Mouse (Mus musculus) kidney, adult 11 months (tissue): ENCODE results near the gene Borcs6.
A peak's percentile ranks its signal among the peaks of the same experiment; 100 is the strongest.

Experiments
- DNase-seq: peaks from one replicate; pipeline ENCODE4 v3.0.0; 2022

Borcs6 gene

GRCm38 (mm10) chr11:69090367-69090766 lies 30.9 kb downstream of the Borcs6 start:
- no peak for DNase-seq

GRCm38 (mm10) chr11:69091566-69092385 lies 32.3 kb downstream of the Borcs6 start:
- peak; percentile 24 for DNase-seq

GRCm38 (mm10) chr11:69092386-69092751 lies 32.9 kb downstream of the Borcs6 start:
- DNase-seq: peak; percentile 91

- DNase-seq: peak; percentile 34
Observed at GRCm38 (mm10) chr11:69092871-69093270, 33.4 kb downstream of the Borcs6 start.

- DNase-seq: peak; percentile 30
Observed at GRCm38 (mm10) chr11:69093856-69094255, 34.3 kb downstream of the Borcs6 start.

GRCm38 (mm10) chr11:69094697-69095429 lies 35.3 kb downstream of the Borcs6 start, which contains the start of gene Per1:
Gene Per1 (plus strand): TSS chr11:69095217.
- DNase-seq: peak; percentile 100

GRCm38 (mm10) chr11:69095511-69096231 lies 36.2 kb downstream of the Borcs6 start:
- peak; percentile 46 for DNase-seq

GRCm38 (mm10) chr11:69096360-69096986 lies 37.0 kb downstream of the Borcs6 start:
- DNase-seq: no peak

GRCm38 (mm10) chr11:69096987-69097900 lies 37.7 kb downstream of the Borcs6 start:
- peak; percentile 99 for DNase-seq

- no peak for DNase-seq
Observed at GRCm38 (mm10) chr11:69098039-69098761, 38.7 kb downstream of the Borcs6 start.

GRCm38 (mm10) chr11:69098762-69099091 lies 39.2 kb downstream of the Borcs6 start:
- DNase-seq: peak; percentile 98

GRCm38 (mm10) chr11:69099177-69099914 lies 39.8 kb downstream of the Borcs6 start:
- peak; percentile 72 for DNase-seq

GRCm38 (mm10) chr11:69099915-69100345 lies 40.4 kb downstream of the Borcs6 start:
- DNase-seq: peak; percentile 87

- DNase-seq: peak; percentile 30
Observed at GRCm38 (mm10) chr11:69100639-69101360, 41.3 kb downstream of the Borcs6 start.

GRCm38 (mm10) chr11:69101604-69102402 lies 42.3 kb downstream of the Borcs6 start:
- DNase-seq: peak; percentile 17

GRCm38 (mm10) chr11:69102403-69102725 lies 42.8 kb downstream of the Borcs6 start:
- DNase-seq: no peak

GRCm38 (mm10) chr11:69103121-69103520 lies 43.6 kb downstream of the Borcs6 start:
- no peak for DNase-seq

- peak; percentile 12 for DNase-seq
Observed at GRCm38 (mm10) chr11:69103531-69104435, 44.3 kb downstream of the Borcs6 start.
